Mouse (Mus musculus) gonadal fat pad, adult 2 months (tissue): ENCODE measurements around the gene Cdc14a. TPM values are rescaled to one million over a fixed set of nuclear protein-coding genes. Genes with fewer than 3 reads are reported as not detected.

ENCODE experiments used
- DNase-seq: peaks from one replicate; pipeline ENCODE4 v3.0.0-alpha.2; 2012; ENCODE audit warnings: low read depth
- polyA plus RNA-seq: library from polyadenylated mRNA; depleted of rRNA; stranded (reverse); fragments of >200 nt; gene quantifications from 2 replicates; pipeline ENCODE4 v1.2.3, GENCODE M21; 2012

Cdc14a gene
- polyA plus RNA-seq, 1 experiment: 3.0 TPM

GRCm38 (mm10) chr3:116414451-116414860 is 9.4 kb downstream of the Cdc14a start:
- no peak for DNase-seq

GRCm38 (mm10) chr3:116412954-116413724 is 10.7 kb downstream of the Cdc14a start:
- no peak for DNase-seq

GRCm38 (mm10) chr3:116410051-116410450 is 13.8 kb downstream of the Cdc14a start:
- no peak for DNase-seq

DNA sequence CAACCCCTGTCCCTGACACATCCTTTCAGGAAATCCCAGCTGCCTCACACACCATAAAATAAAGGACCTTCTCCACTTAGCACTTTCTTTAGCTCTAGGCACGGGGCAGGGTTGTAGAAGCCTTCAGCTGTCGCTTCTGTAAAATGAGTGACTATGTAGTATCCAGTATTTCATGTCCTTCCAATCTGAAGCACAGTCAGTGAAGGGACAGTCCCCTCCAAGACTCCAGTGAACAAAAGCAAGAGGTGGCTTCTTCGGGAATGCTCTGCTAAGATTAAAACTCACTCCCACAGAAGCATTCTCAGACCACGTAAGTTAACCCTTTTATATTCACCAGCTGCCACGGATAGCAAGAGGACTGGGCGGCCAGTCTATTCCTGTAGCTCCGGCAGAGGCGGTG is 14.3 kb downstream of the Cdc14a start:
- DNase-seq: no peak

DNA sequence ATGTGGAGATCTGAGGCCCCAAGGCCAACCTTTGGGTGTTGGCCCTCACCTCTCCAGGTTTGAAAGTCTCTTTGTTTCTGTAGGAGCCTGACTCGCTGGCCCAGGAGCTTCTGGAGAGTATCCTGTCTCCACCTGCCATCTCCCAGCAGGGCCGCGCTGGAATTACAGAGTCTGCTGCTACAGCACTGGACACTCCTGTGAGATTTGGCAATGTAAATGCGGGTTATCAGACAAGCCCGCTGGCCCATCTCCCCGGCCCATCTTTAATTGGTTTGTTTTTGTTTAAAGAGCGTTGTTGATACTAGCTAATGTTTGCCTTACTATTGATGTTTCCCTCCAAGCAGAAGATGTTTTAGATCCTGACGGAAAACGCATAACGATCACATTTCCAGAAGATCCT is 15.0 kb downstream of the Cdc14a start:
- no peak for DNase-seq

GRCm38 (mm10) chr3:116405516-116405915 is 18.3 kb downstream of the Cdc14a start:
- no peak for DNase-seq

- no peak for DNase-seq
These were observed 22.4 kb downstream of the Cdc14a start for GRCm38 (mm10) chr3:116401436-116401835.

DNA sequence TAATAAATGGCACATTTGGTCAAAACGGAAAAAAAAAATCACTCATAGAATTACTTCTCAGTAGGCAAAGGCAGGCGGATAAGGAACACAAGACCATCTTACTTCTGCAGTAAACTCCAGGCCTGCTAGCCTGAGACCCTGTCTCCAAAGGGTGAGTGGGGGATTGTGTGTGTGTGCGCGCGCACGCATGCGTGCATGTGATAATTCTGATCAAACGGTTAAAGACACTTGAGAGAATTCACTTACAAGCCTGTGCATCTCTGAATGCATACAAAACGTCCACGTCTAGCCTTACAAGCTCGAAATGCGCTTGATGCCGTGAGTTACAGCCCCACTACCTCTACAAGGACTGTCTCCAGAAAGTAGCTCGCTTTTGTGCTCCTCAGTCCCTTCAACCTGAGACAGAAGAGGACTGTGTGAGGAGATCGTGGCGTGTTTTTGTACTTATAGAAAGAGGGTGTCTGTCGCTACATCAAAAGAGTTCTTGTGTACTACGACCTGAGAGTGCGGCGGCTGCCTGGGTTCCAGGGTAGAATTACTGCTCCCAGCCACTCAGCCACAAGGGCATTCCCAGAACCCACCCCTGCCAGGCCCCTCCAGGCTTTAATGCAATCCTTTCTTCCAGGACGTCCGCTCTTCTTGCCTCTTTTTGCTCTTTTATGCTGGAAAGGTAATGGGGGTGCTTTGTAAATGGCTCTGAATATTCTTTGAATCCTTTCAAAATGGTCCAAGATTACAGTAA is 24.3 kb downstream of the Cdc14a start:
- no peak for DNase-seq

- no peak for DNase-seq
These were observed 25.3 kb downstream of the Cdc14a start for GRCm38 (mm10) chr3:116398543-116398942.

GRCm38 (mm10) chr3:116397976-116398375 is 25.9 kb downstream of the Cdc14a start:
- no peak for DNase-seq

- DNase-seq: no peak
These were observed 26.5 kb downstream of the Cdc14a start for GRCm38 (mm10) chr3:116397341-116397740.

GRCm38 (mm10) chr3:116396571-116396970 is 27.3 kb downstream of the Cdc14a start:
- no peak for DNase-seq

DNA sequence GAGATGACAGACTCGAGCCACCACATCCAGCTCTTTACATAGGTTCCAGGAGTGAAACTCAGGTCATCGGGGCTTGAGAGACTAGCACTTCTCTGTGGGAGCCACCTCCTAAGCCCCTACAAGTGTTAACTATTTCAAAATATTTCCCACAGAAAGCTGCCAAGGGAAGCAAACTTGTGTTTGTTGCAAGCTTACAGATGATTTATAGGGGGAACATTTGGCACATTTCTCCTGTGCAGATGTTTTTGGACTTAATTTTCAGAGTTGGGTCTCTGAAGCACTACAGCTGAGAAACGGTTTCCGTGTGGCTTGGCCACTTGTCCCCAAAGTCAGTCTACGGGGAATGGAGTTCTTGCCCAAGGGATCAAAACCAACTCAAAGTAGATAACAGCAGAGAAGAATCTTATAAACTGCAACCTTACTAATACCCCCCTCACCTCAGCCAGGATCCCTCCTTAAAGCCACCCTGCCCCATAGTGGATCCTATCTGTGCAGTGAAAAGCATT is 28.9 kb downstream of the Cdc14a start:
- no peak for DNase-seq

DNA sequence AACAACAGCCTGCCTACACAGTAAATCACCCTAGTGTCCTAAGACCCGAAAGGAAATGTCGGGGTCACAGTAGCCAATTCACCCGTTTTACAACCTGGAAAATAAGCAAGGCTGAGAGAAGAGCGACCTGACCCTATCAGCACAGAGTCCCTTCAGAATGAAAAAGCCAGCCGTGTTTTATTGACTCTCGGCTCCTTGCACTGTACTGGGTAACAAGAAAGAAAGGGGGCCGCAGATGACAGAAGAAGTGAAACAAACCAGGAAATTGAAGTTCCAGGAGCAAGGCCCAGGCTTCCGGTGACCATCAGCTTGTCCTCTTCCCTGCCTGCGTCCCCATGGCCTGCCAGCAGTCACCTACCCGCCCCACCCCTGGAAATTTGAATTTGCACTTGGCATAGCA is 32.4 kb downstream of the Cdc14a start:
- DNase-seq: no peak

DNA sequence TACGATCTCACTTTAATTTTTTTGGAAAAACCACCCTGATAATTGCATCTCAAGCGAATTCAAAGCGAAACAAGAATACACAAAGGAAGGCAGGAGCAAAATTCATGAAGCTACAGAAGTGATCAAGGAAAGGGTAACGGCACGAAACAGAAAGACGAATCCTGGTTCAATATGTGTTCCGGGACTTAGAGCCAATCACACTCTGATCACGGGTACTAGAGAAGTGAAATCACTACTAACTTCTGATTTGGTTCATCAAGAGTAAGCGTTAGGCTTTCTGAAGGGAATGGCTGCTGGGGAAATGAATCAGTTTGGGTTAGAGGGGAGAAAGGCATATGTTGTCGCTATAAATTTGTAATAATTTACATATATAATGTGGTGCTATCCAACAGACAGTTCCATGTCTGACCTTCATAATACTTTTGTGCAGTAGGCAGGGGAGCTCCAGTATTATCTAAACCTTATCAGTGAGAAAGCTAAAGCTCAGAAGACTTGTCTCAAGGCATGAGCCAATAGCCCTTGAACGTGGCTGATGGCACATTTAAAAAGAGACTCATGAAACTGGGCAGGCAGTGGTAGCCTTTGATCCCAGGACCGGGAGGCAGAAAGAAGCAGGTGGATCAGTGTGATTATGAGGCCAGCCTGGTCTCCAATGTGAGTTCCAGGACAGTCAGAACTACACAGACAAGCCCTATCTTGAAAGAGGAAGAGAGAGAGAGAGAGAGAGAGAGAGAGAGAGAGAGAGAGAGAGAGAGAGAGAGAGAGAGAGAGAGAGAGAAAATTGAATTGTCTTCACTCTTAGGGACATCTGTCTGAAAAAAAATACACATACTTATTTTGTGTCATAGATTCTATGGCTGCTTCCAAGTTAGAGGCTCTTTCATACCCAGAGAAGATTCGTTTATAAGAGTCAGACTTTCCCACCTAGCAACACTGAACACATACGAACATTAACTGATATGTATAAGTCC is 34.0 kb downstream of the Cdc14a start:
- no peak for DNase-seq

DNA sequence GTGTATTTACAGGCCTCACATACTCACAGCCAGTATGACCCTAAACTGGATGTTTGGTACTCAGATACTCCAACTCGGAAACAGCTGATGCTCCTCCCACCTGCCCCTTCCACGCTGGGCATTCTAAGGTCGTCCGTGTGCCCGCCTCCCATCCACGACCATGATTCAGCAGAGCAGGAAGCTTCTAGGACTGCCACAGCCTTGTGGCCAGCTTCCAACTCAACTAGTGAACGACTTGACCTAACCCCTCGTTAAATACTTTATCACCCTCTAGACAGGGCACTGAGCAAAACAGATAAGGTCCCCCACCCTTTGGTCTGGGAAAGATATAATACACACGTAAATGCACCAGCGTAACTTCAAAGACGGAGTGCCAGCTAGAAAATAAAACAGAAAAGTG is 35.0 kb downstream of the Cdc14a start:
- DNase-seq: no peak

DNA sequence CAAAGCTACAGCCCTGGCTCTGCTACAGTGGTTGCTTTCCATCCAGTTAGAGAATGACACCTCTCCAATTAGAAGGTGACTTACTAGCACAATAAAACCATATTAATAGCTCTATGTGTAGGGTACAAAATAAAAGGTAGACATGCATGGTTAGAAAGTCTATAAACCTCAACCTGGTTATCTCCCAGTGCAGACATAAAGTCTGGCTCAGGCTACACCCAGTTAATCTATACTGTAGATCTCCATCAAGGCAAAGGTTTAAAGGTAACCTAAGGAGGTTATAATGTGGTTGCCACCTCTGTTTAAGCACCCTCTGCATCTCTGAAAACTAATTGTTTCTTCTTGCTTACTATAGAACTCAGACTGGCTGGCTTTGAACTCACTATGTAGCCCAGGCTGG is 36.9 kb downstream of the Cdc14a start:
- DNase-seq: no peak

DNA sequence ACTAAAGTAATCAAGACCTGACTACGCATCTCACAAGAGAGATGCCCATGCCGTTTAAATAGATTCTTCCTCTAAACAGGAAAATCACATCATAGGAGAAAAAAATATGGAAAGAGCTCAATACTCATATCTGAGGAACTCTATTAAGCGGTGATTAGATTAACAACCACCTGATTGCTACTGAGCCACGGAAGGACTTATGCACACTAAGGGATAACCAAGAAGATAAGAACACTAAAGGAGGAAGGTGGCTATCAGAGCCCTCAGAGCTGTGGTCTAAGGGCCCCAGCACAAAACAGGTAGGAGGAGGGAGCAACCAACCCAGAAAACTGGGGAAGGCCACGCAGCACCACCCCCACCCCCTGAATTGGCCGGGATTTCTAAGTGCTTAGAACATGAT is 37.5 kb downstream of the Cdc14a start:
- no peak for DNase-seq

- DNase-seq: no peak
These were observed 39.5 kb downstream of the Cdc14a start for GRCm38 (mm10) chr3:116384319-116384718.

DNA sequence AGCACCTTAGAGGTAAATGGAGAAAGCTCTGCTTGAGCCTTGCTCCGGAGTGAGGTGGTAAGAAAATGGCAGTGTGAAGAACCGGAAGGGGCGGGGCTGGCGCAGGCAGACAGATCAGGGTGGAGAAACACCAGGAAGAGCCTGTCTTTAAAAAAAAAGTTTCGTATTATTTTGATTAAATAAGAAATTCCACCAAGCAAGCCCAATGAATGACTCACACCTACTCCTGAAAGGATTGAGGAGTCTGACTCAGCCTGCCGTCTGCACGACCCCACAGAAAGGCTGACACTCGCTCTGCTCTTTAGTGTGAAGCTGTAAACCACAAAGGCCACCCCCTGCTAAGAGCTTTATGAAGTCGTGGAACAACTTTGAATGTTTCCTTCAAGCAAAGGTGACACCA is 43.5 kb downstream of the Cdc14a start:
- DNase-seq: no peak

DNA sequence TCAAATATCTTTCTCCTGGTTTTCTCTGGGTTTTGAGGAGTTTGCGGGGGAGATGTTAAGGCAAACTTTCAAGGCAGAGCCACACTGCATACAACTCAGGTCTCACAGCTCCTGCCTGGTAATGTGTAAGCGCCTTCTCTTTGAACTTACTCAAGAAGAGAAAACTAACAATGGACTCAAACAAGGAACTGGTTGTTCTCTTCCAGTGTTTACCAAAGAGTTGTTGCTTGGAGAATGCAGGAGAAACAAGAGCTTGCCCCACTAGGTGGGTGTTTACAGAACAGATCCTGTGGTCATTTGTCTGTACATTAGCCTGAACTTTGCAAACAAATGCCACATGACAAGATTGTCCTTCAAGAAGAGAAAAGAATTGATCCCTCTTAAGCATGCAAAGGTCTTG is 48.4 kb downstream of the Cdc14a start:
- DNase-seq: no peak

GRCm38 (mm10) chr3:116374486-116374885 is 49.3 kb downstream of the Cdc14a start:
- DNase-seq: no peak
